Mouse (Mus musculus) embryonic facial prominence, embryonic 10.5 days (tissue): ENCODE data around the gene Egfem1. TPM values are rescaled to one million over a fixed set of nuclear protein-coding genes. Genes with fewer than 3 reads are reported as not detected.

Source experiments
- DNase-seq: peaks from one replicate; pipeline ENCODE4 v3.0.0-alpha.2; 2017; ENCODE audit warnings: low spot score
- H3K27ac ChIP-seq: fragments of 300-500 bp; sonication (generic); replicated peaks from 2 replicates; pipeline ENCODE4 v1.5.1; 2016; ENCODE audit warnings: mild to moderate bottlenecking
- H3K27me3 ChIP-seq: fragments of 300-500 bp; sonication (generic); replicated peaks from 2 replicates; pipeline ENCODE4 v1.6.1; 2016; ENCODE audit warnings: low read depth, mild to moderate bottlenecking; ENCODE audit not compliant: poor library complexity, severe bottlenecking
- H3K36me3 ChIP-seq: fragments of 300-500 bp; sonication (generic); replicated peaks from 2 replicates; pipeline ENCODE4 v1.6.1; 2016; ENCODE audit warnings: mild to moderate bottlenecking, moderate library complexity
- H3K4me1 ChIP-seq: fragments of 300-500 bp; sonication (generic); 2 replicates; pipeline ENCODE4 v1.6.1; 2016
- H3K4me3 ChIP-seq: fragments of 300-500 bp; sonication (generic); 2 replicates; pipeline ENCODE4 v1.5.1; 2016; ENCODE audit warnings: mild to moderate bottlenecking, moderate library complexity
- H3K9me3 ChIP-seq: fragments of 300-500 bp; sonication (generic); 2 replicates; pipeline ENCODE4 v1.6.1; 2016; ENCODE audit warnings: mild to moderate bottlenecking
- WGBS: fragments of 180-500 bp; shearing (Covaris S2); methylation state at CpG from one replicate; pipeline ENCODE4 v1.1.7; 2016; 5-methylcytosine and 5-hydroxymethylcytosine counted together
- polyA plus RNA-seq: library from polyadenylated mRNA; unstranded; fragments of >200 nt; fragmentation: Nextera tagmentation; extraction: Ambion mirVana; gene quantifications from 2 replicates; pipeline ENCODE4 v1.2.1, GENCODE M21; 2016

Gene Egfem1
- polyA plus RNA-seq, 1 experiment from 2014 or later = 2.8 TPM

GRCm38 (mm10) chr3:29544056-29544455 is 462.2 kb downstream of the Egfem1 start:
- WGBS = 96% methylated on average over 1 of the region's 1 CpGs
- Histone ChIP-seq H3K9me3 (no peaks in the 10 kb centered on the region), H3K36me3 (no peaks in the 10 kb centered on the region), H3K27me3 (no peaks in the 10 kb centered on the region), H3K4me3 (no peak overlapping the region), H3K27ac (no peak overlapping the region), H3K4me1 (0 out of 2 replicates have a peak, but pooled peaks cover 3% of the 10 kb centered on the region)
- no peak for DNase-seq

- WGBS = 94% methylated on average over 1 of the region's 1 CpGs
- Histone ChIP-seq H3K4me3 (no peak overlapping the region), H3K27me3 (no peaks in the 10 kb centered on the region), H3K36me3 (no peaks in the 10 kb centered on the region), H3K4me1 (no peaks in the 10 kb centered on the region), H3K9me3 (no peaks in the 10 kb centered on the region), H3K27ac (no peak overlapping the region)
- DNase-seq = no peak
These were observed 481.3 kb downstream of the Egfem1 start for GRCm38 (mm10) chr3:29563171-29563570.

- Histone ChIP-seq H3K36me3 (no peaks in the 10 kb centered on the region), H3K4me3 (no peak overlapping the region), H3K9me3 (no peaks in the 10 kb centered on the region), H3K27ac (no peak overlapping the region), H3K4me1 (no peaks in the 10 kb centered on the region), H3K27me3 (no peaks in the 10 kb centered on the region)
- WGBS = 58% methylated on average over 5 of the region's 5 CpGs
- no peak for DNase-seq
These were observed 496.4 kb downstream of the Egfem1 start for GRCm38 (mm10) chr3:29578055-29578860.

GRCm38 (mm10) chr3:29582749-29583148 is 500.9 kb downstream of the Egfem1 start:
- Histone ChIP-seq H3K36me3 (no peaks in the 10 kb centered on the region), H3K4me1 (no peaks in the 10 kb centered on the region), H3K27me3 (no peaks in the 10 kb centered on the region), H3K4me3 (no peak overlapping the region), H3K27ac (no peak overlapping the region), H3K9me3 (no peaks in the 10 kb centered on the region)
- WGBS = 76% methylated on average over 8 of the region's 8 CpGs
- DNase-seq = no peak

GRCm38 (mm10) chr3:29602140-29602539 is 520.3 kb downstream of the Egfem1 start:
- no peaks in the 10 kb centered on the region for H3K27me3 ChIP-seq
- WGBS = 73% methylated on average over 7 of the region's 7 CpGs
- H3K36me3 ChIP-seq = no peaks in the 10 kb centered on the region

GRCm38 (mm10) chr3:29608713-29609112 is 526.9 kb downstream of the Egfem1 start:
- 61% methylated on average over 3 of the region's 3 CpGs for WGBS
- Histone ChIP-seq H3K36me3 (no peaks in the 10 kb centered on the region), H3K9me3 (no peaks in the 10 kb centered on the region), H3K27ac (no peak overlapping the region), H3K4me1 (no peaks in the 10 kb centered on the region), H3K4me3 (no peak overlapping the region), H3K27me3 (no peaks in the 10 kb centered on the region)
- no peak for DNase-seq

More at GRCm38 (mm10) chr3:29602140-29602539, 520.3 kb downstream of the Egfem1 start:
- Histone ChIP-seq H3K27ac (no peak overlapping the region), H3K4me3 (no peak overlapping the region), H3K9me3 (no peaks in the 10 kb centered on the region), H3K4me1 (no peaks in the 10 kb centered on the region)
- DNase-seq = no peak

GRCm38 (mm10) chr3:29609174-29609573 is 527.4 kb downstream of the Egfem1 start:
- Histone ChIP-seq H3K4me1 (no peaks in the 10 kb centered on the region), H3K27ac (no peak overlapping the region), H3K36me3 (no peaks in the 10 kb centered on the region), H3K4me3 (no peak overlapping the region), H3K27me3 (no peaks in the 10 kb centered on the region), H3K9me3 (no peaks in the 10 kb centered on the region)
- 86% methylated on average over 2 of the region's 2 CpGs for WGBS
- no peak for DNase-seq

GRCm38 (mm10) chr3:29619586-29619985 is 537.8 kb downstream of the Egfem1 start:
- Histone ChIP-seq H3K27ac (no peak overlapping the region), H3K27me3 (no peaks in the 10 kb centered on the region), H3K4me3 (no peak overlapping the region), H3K9me3 (no peaks in the 10 kb centered on the region), H3K4me1 (no peaks in the 10 kb centered on the region), H3K36me3 (no peaks in the 10 kb centered on the region)
- no peak for DNase-seq
- 88% methylated on average over 1 of the region's 1 CpGs for WGBS

GRCm38 (mm10) chr3:29639819-29640218 is 558.0 kb downstream of the Egfem1 start:
- Histone ChIP-seq H3K9me3 (no peaks in the 10 kb centered on the region), H3K27me3 (no peaks in the 10 kb centered on the region), H3K36me3 (no peaks in the 10 kb centered on the region), H3K4me1 (no peaks in the 10 kb centered on the region), H3K4me3 (no peak overlapping the region), H3K27ac (no peak overlapping the region)
- 83% methylated on average over 2 of the region's 2 CpGs for WGBS
- no peak for DNase-seq

GRCm38 (mm10) chr3:29666796-29667195 is 585.0 kb downstream of the Egfem1 start:
- no peaks in the 10 kb centered on the region for H3K36me3 ChIP-seq
- peaks cover 4% of the 10 kb centered on the region; the same call in 1 of the 2 replicates for H3K9me3 ChIP-seq
- H3K4me3 ChIP-seq = no peak overlapping the region
- 83% methylated on average over 2 of the region's 2 CpGs for WGBS
- H3K4me1 ChIP-seq = no peaks in the 10 kb centered on the region
- H3K27ac ChIP-seq = no peak overlapping the region
- DNase-seq = no peak
- H3K27me3 ChIP-seq = no peaks in the 10 kb centered on the region

- Histone ChIP-seq H3K4me3 (no peak overlapping the region), H3K36me3 (no peaks in the 10 kb centered on the region), H3K9me3 (no peaks in the 10 kb centered on the region), H3K27me3 (no peaks in the 10 kb centered on the region), H3K4me1 (peaks cover 10% of the 10 kb centered on the region), H3K27ac (no peak overlapping the region)
- peak; percentile 12 for DNase-seq
- WGBS = 81% methylated on average over 8 of the region's 8 CpGs
These were observed 607.8 kb downstream of the Egfem1 start for GRCm38 (mm10) chr3:29689367-29690285.

- WGBS = 23% methylated on average over 2 of the region's 2 CpGs
- no peaks in the 10 kb centered on the region for H3K36me3 ChIP-seq
- DNase-seq = peak; percentile 8
- no peaks in the 10 kb centered on the region for H3K9me3 ChIP-seq
- H3K4me3 ChIP-seq = no peak overlapping the region
- H3K27me3 ChIP-seq = no peaks in the 10 kb centered on the region
- no peak overlapping the region for H3K27ac ChIP-seq
- no peaks in the 10 kb centered on the region for H3K4me1 ChIP-seq
These were observed 619.3 kb downstream of the Egfem1 start for GRCm38 (mm10) chr3:29701126-29701525.
